Mouse (Mus musculus) olfactory bulb, adult 2 months (tissue): ENCODE measurements at regions not wholly inside any gene's neighbourhood (a gene's known extent, or its start where the extent isn't known, plus 50 kb on each side); places are given as distances from the start of the nearest gene placed in this dataset.

ENCODE experiments used
- H3K27ac ChIP-seq: fragments of 200-500 bp; 2 replicates; pipeline ENCODE4 v1.5.1; 2012; ENCODE audit warnings: low read depth, low read length; ENCODE audit not compliant: insufficient read depth
- H3K4me1 ChIP-seq: fragments of 200-500 bp; 2 replicates; pipeline ENCODE4 v1.6.1; 2012; ENCODE audit warnings: low read length; ENCODE audit not compliant: control insufficient read depth, insufficient read depth
- H3K4me3 ChIP-seq: fragments of 200-500 bp; 2 replicates; pipeline ENCODE4 v1.5.1; 2012; ENCODE audit warnings: mild to moderate bottlenecking, low read depth, low read length, moderate library complexity; ENCODE audit not compliant: insufficient read depth
- CTCF ChIP-seq: fragments of 200-500 bp; IDR thresholded peaks from 2 replicates; pipeline ENCODE4 v1.5.1; 2012; ENCODE audit warnings: low read depth, mild to moderate bottlenecking, low read length, moderate library complexity; ENCODE audit not compliant: insufficient read depth
- POLR2A ChIP-seq: fragments of 200-500 bp; IDR thresholded peaks from 2 replicates; pipeline ENCODE4 v1.6.1; 2012; ENCODE audit warnings: mild to moderate bottlenecking, low read depth, low read length, moderate library complexity; ENCODE audit not compliant: insufficient read depth
- WGBS: fragments of 180-500 bp; shearing (Covaris S2); methylation state at CpG from one replicate; pipeline ENCODE4 v1.1.7; 2018; 5-methylcytosine and 5-hydroxymethylcytosine counted together

DNA sequence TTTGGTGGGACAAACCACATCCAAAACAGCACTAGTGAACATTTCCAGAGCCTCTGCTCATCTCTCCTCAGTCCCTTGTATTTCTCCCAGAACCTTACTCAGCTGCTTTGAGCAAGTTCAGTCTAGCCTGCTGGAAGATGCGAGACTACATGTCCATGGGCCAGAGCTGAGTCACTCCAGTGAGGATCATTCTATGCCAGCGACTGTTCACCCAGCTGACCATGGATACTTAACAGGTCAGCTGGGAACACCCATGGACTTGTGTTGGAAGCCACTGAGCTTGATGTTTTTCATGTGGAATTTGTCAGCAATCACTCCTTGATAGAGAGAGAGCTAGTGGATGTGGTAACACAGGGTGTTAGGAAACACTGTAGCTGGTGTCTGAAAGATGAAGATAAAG, 146.5 kb upstream of the Jag1 start:
- H3K27ac ChIP-seq: no peak overlapping the region
- H3K4me3 ChIP-seq: no peak overlapping the region
- WGBS: 86% methylated on average over 2 of the region's 2 CpGs
- no peak for TF ChIP-seq CTCF
- TF ChIP-seq POLR2A: no peak
- no peaks in the 10 kb centered on the region for H3K4me1 ChIP-seq

DNA sequence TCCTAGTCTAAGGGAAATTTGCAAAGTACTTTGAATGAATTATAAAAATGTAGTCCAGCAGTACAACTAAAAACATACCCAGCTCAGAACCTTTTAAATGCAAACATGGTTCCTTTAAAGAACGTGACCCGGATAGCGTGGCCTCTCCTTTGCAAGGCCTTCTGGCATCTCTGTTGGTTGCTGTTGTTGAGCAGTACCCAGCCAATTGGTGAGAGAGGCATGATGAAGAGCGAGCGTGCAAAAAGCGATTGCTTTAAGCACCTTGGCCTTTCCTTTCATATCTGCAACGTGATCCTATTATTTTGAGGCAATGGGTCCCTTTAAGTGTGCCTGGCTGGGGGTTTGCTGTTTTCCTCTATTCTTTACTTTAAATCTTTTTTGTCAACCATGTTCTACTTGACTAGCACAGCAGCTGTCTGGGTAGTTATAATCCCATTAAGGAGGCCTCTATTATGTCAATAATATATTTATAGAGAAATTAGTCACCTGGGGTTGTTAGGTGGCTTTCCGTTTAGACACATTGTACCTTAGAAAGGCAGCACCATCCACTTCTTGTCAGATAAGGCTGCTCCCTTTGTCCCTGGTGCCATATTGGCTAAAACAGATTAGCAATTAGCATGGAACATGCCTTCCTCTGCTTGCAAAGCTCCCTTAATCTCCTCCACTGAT, 141.5 kb upstream of the Jag1 start:
- WGBS: 88% methylated on average over 8 of the region's 8 CpGs
- no peak overlapping the region for H3K4me3 ChIP-seq
- no peak overlapping the region for H3K27ac ChIP-seq
- no peaks in the 10 kb centered on the region for H3K4me1 ChIP-seq
- no peak for TF ChIP-seq POLR2A
- no peak for TF ChIP-seq CTCF

DNA sequence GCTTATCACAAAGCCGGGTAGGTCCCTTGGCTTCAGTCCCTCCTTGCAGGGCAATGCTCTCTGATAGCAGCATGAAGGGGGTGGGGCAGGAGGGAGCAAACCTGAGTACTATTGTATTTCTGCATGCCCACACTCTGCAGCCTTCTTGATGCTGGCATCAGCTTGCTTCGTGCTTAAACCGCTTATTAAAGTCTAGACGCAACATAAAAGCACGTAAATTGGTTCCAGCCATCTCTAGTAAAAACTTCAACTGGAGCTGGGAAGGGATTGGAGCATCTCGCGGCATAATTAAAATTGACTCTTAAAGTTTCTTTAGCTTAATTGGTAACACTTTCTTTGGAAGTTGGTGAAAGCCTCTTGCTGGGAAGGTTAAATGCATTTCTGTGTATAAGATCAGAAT, 131.5 kb upstream of the Jag1 start:
- Histone ChIP-seq H3K4me3 (no peak overlapping the region), H3K27ac (no peak overlapping the region), H3K4me1 (no peaks in the 10 kb centered on the region)
- TF ChIP-seq POLR2A: no peak
- TF ChIP-seq CTCF: no peak
- WGBS: 22% methylated on average over 7 of the region's 7 CpGs

DNA sequence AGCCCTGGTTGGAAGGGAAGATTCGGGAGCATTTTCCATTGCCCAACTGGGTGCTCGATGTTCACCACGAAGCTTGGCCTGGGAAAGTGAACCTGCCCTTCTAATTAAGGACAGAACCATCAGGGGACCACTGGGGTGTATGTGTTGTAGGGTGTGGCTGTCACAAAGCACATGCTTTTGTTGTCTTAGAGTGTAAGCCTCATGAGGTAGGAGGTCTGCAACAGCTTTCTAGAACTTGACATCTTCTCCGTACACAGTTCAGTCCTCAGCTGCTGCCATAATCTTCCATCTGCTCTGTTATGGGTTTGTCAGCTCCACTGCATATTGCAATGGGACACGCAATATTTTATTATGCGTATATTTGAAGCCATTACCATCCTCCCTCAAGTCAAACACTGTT, 127.9 kb upstream of the Jag1 start:
- 78% methylated on average over 6 of the region's 6 CpGs for WGBS
- TF ChIP-seq CTCF (no peak), POLR2A (no peak)
- Histone ChIP-seq H3K4me1 (no peaks in the 10 kb centered on the region), H3K4me3 (no peak overlapping the region), H3K27ac (no peak overlapping the region)

- Histone ChIP-seq H3K4me1 (no peaks in the 10 kb centered on the region), H3K4me3 (no peak overlapping the region), H3K27ac (no peak overlapping the region)
- 57% methylated on average over 5 of the region's 5 CpGs for WGBS
- TF ChIP-seq POLR2A (no peak), CTCF (no peak)
These were observed 127.5 kb upstream of the Jag1 start for GRCm38 (mm10) chr2:137243914-137244313.

- TF ChIP-seq CTCF: no peak
- TF ChIP-seq POLR2A: no peak
- Histone ChIP-seq H3K4me3 (no peak overlapping the region), H3K27ac (no peak overlapping the region), H3K4me1 (no peaks in the 10 kb centered on the region)
- WGBS: 40% methylated on average over 3 of the region's 3 CpGs
These were observed 120.5 kb upstream of the Jag1 start for GRCm38 (mm10) chr2:137236961-137237360.

DNA sequence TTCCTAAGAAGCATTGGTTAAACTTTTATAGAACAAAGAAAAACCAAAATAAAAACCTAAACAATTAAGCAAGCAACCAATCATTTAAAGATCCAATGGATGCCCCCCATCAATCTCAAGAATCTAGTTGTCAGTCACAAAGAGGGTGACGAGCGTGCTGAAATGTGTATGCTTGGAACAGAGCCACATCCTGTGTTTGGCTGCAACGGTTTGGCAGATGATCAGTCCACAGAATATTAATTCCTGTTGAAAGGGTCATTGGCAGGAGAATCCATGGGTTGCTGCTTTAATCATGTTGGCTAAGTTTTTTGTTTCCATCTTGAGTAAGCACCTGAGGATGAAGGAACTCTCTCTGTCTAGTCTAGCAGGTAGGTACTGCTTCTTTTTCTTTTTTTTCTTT, 117.5 kb upstream of the Jag1 start:
- TF ChIP-seq CTCF: no peak
- no peak for TF ChIP-seq POLR2A
- Histone ChIP-seq H3K4me1 (no peaks in the 10 kb centered on the region), H3K27ac (no peak overlapping the region), H3K4me3 (no peak overlapping the region)
- 61% methylated on average over 3 of the region's 3 CpGs for WGBS

- TF ChIP-seq CTCF (no peak), POLR2A (no peak)
- Histone ChIP-seq H3K4me1 (no peaks in the 10 kb centered on the region), H3K4me3 (no peak overlapping the region), H3K27ac (no peak overlapping the region)
These were observed 114.7 kb upstream of the Jag1 start for GRCm38 (mm10) chr2:137231161-137231560.

DNA sequence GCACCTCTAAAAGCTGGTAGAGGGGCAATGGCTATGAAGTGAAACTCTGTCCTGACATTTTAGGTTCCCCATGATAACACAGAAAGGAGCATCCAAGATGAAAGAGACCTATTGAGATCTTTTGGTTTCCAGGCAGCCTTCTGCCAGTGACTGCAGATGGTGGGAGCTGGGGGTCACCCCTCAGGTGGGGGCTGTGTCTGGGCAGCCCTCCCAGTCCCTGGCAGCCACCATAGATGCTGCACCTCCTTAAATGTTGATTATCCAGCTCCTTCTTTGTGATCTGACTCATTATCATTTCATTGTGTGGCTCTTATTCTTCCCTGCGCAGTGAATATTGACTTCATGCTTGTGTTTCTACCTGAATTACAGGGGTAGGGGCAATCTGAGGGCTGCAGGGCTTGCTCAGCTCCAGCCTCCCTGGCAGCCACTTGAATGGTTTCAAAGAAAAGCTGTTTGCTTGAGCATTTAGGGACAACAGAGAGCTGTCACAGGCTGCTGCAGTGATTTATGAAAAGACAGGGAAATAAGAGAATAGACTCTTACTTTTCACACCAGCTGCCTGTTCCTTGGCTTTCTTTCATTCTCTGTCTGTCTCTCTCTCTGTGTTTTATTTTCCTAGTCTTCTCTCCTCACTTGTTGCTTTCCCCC, 113.1 kb upstream of the Jag1 start:
- Histone ChIP-seq H3K27ac (no peak overlapping the region), H3K4me1 (no peaks in the 10 kb centered on the region), H3K4me3 (no peak overlapping the region)
- TF ChIP-seq POLR2A (no peak), CTCF (no peak)
- WGBS: 31% methylated on average over 1 of the region's 1 CpGs

- TF ChIP-seq CTCF (no peak), POLR2A (no peak)
- H3K27ac ChIP-seq: no peak overlapping the region
- WGBS: 93% methylated on average over 4 of the region's 4 CpGs
- no peak overlapping the region for H3K4me3 ChIP-seq
- H3K4me1 ChIP-seq: no peaks in the 10 kb centered on the region
These were observed 111.1 kb upstream of the Jag1 start for GRCm38 (mm10) chr2:137227495-137227894.
